Mouse (Mus musculus): Measurements from ENCODE around the gene Tpm4.
A peak's percentile ranks its signal among the peaks of the same experiment; 100 is the strongest.

Gene Tpm4

GRCm38 (mm10) chr8:72144345-72144975 is 9.7 kb downstream of the Tpm4 start:
- DNase-seq: no peak

- DNase-seq: no peak
These were observed 10.7 kb downstream of the Tpm4 start for GRCm38 (mm10) chr8:72145511-72145910.

GRCm38 (mm10) chr8:72146056-72146455 is 11.3 kb downstream of the Tpm4 start:
- no peak for DNase-seq

- DNase-seq: no peak
These were observed 11.8 kb downstream of the Tpm4 start for GRCm38 (mm10) chr8:72146556-72146955.

- no peak for DNase-seq
These were observed 12.5 kb downstream of the Tpm4 start for GRCm38 (mm10) chr8:72147266-72147665.

GRCm38 (mm10) chr8:72149056-72149455 is 14.3 kb downstream of the Tpm4 start:
- DNase-seq: no peak

GRCm38 (mm10) chr8:72151418-72152078 is 16.8 kb downstream of the Tpm4 start:
- DNase-seq: no peak

- DNase-seq: no peak
These were observed 18.6 kb downstream of the Tpm4 start for GRCm38 (mm10) chr8:72153382-72153781.

- DNase-seq: no peak
These were observed 23.3 kb downstream of the Tpm4 start for GRCm38 (mm10) chr8:72158096-72158495.

GRCm38 (mm10) chr8:72158726-72159125 is 24.0 kb downstream of the Tpm4 start:
- no peak for DNase-seq

GRCm38 (mm10) chr8:72160007-72160406 is 25.2 kb downstream of the Tpm4 start:
- DNase-seq: peak; percentile 4

GRCm38 (mm10) chr8:72160707-72161697 is 26.2 kb downstream of the Tpm4 start, which contains the start of gene Rab8a:
Rab8a (plus strand) TSS chr8:72161200.
- DNase-seq: peak; percentile 100

GRCm38 (mm10) chr8:72162821-72163220 is 28.0 kb downstream of the Tpm4 start:
- DNase-seq: no peak

- no peak for DNase-seq
These were observed 34.4 kb downstream of the Tpm4 start for GRCm38 (mm10) chr8:72169098-72169668.

- DNase-seq: no peak
These were observed 35.0 kb downstream of the Tpm4 start for GRCm38 (mm10) chr8:72169681-72170249.

GRCm38 (mm10) chr8:72177346-72177925 is 42.7 kb downstream of the Tpm4 start:
- peak; percentile 83 for DNase-seq

- no peak for DNase-seq
These were observed 48.9 kb downstream of the Tpm4 start for GRCm38 (mm10) chr8:72183554-72184202.

GRCm38 (mm10) chr8:72187793-72188331 is 53.1 kb downstream of the Tpm4 start:
- DNase-seq: no peak

- no peak for DNase-seq
These were observed 54.8 kb downstream of the Tpm4 start, which contains the start of gene Hsh2d for GRCm38 (mm10) chr8:72189417-72190214. Hsh2d (plus strand) TSS chr8:72189638.

- no peak for DNase-seq
These were observed 55.4 kb downstream of the Tpm4 start for GRCm38 (mm10) chr8:72190215-72190539.

GRCm38 (mm10) chr8:72192065-72192464 is 57.3 kb downstream of the Tpm4 start:
- no peak for DNase-seq
